Mouse (Mus musculus) stomach, postnatal 0 days (tissue): ENCODE data around the gene Mapk8. TPM values are rescaled to one million over a fixed set of nuclear protein-coding genes. Genes with fewer than 3 reads are reported as not detected.

Experiments
- ATAC-seq: fragments of 200-750 bp; cut with Nextera tagmentation; 2 replicates; pipeline ENCODE4 v1.8.0; 2017; ENCODE audit not compliant: low FRiP score, low TSS enrichment
- DNase-seq: peaks from one replicate; pipeline ENCODE4 v3.0.0-alpha.2; 2016; ENCODE audit warnings: low spot score
- H3K27ac ChIP-seq: fragments of 300-500 bp; sonication (generic); replicated peaks from 2 replicates; pipeline ENCODE4 v1.5.1; 2014; ENCODE audit warnings: mild to moderate bottlenecking, control low read depth
- H3K27me3 ChIP-seq: fragments of 300-500 bp; sonication (generic); 2 replicates; pipeline ENCODE4 v1.6.1; 2014; ENCODE audit warnings: low read length; ENCODE audit not compliant: control insufficient read depth, insufficient read depth
- H3K36me3 ChIP-seq: fragments of 300-500 bp; sonication (generic); 2 replicates; pipeline ENCODE4 v1.6.1; 2014; ENCODE audit warnings: low read length, mixed read lengths; ENCODE audit not compliant: control insufficient read depth, insufficient read depth
- H3K4me1 ChIP-seq: fragments of 300-500 bp; sonication (generic); replicated peaks from 2 replicates; pipeline ENCODE4 v1.6.1; 2014; ENCODE audit warnings: antibody characterized with exemption; ENCODE audit not compliant: control insufficient read depth, insufficient read depth
- H3K4me2 ChIP-seq: fragments of 300-500 bp; sonication (generic); replicated peaks from 2 replicates; pipeline ENCODE4 v1.6.1; 2014; ENCODE audit warnings: low read depth, mild to moderate bottlenecking, control low read depth, moderate library complexity
- H3K4me3 ChIP-seq: fragments of 300-500 bp; sonication (generic); 2 replicates; pipeline ENCODE4 v1.5.1; 2014; ENCODE audit warnings: low read depth, low read length, control low read depth
- H3K9ac ChIP-seq: fragments of 300-500 bp; sonication (generic); 2 replicates; pipeline ENCODE4 v1.6.1; 2014; ENCODE audit warnings: mild to moderate bottlenecking, low read length, control low read depth, mixed read lengths
- H3K9me3 ChIP-seq: fragments of 300-500 bp; sonication (generic); 2 replicates; pipeline ENCODE4 v1.6.1; 2016; ENCODE audit warnings: low read length; ENCODE audit not compliant: control insufficient read depth
- CTCF ChIP-seq: IDR thresholded peaks from 2 replicates; pipeline ENCODE4 v1.5.1; 2016; ENCODE audit warnings: antibody characterized with exemption, low read depth, mild to moderate bottlenecking, moderate library complexity
- EP300 ChIP-seq: optimal IDR thresholded peaks from 2 replicates; pipeline ENCODE3; 2016; ENCODE audit warnings: antibody characterized with exemption
- WGBS: fragments of 180-500 bp; shearing (Covaris S2); extraction: QIAGEN DNeasy Blood & Tissue Kit; methylation state at CpG from one replicate; pipeline ENCODE4 v1.1.7; 2014; 5-methylcytosine and 5-hydroxymethylcytosine counted together
- polyA plus RNA-seq: library from polyadenylated mRNA; unstranded; fragments of >200 nt; fragmentation: Nextera tagmentation; extraction: Ambion mirVana; gene quantifications from 2 replicates; pipeline ENCODE4 v1.2.1, GENCODE M21; 2015

Gene Mapk8
- polyA plus RNA-seq, 1 experiment from 2014 or later: 7.7 TPM

DNA sequence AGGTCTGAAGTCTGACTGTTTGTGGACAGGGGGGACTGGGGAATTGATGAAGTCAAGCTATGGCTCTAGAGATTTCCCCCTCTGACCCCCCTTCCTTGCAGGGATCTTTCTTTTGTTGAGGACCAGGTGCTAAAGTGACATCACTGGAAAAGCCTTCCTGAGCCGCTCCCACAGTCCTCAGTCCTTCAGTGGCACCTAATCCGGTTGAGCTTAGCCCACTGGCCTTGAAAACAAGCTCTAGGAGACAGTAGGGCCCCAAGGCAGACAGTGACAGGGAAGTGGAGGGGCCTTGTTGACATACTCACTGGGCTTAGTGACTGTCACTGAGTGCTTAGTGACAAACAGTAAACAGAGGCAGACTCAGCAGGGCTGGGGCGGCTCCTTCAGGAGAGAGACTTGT is 24.4 kb upstream of the Mapk8 start, which contains the start of gene Frmpd2:
Gene Frmpd2 (plus strand): TSS at position 366 of the 400 bp plus-strand sequence.
- Histone ChIP-seq H3K27me3 (no peaks in the 10 kb centered on the region), H3K9me3 (no peaks in the 10 kb centered on the region), H3K36me3 (no peaks in the 10 kb centered on the region), H3K4me1 (no peaks in the 10 kb centered on the region), H3K4me3 (no peak within 1 kb of the TSS), H3K27ac (no peak within 1 kb of the TSS), H3K9ac (no peak within 1 kb of the TSS), H3K4me2 (no peak within 1 kb of the TSS)
- no peak for TF ChIP-seq EP300
- TF ChIP-seq CTCF: no peak
- ATAC-seq (no peak), DNase-seq (no peak)
- 48% methylated on average over 3 of the region's 3 CpGs for WGBS

DNA sequence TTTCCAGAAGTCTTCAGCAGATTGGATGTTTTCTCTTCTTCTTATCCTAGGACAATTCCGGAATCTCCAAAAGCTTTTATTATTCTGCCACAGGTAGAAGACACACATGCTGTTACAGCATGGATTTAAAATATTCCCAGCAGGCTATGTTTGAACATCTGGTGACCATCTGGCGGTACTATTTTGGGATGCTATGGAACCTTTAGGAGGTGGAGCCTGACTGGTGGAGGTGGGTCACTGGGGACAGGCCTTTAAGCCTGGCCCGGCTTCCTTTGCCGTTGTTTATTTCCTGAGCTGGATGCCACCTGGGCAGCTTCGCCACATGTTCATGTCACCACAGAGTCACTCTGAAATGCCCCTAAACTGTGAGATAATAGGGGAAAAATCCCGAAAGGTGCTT is 20.8 kb upstream of the Mapk8 start:
- 64% methylated on average over 6 of the region's 6 CpGs for WGBS

DNA sequence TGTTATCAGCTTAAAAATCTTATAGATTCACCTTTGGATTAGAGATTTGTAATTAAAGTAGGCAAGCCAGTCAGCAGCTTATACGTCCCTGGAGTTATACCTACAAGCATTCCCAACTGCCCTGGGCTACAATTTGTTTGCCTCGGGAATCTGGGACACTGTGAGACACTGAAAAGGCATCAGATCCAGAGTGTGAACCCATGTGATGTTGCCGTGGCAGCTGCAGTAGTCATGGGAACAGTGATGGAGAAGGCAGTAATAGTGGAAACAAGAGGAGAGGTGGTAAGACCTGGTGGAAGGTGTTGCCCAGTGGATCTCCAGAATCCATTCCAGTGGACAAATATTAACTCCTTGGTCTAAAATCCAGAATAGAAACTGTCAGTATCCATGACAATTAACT is 16.7 kb upstream of the Mapk8 start:
- Histone ChIP-seq H3K36me3 (no peaks in the 10 kb centered on the region), H3K27me3 (no peaks in the 10 kb centered on the region), H3K9me3 (no peaks in the 10 kb centered on the region), H3K9ac (no peak overlapping the region), H3K4me2 (no peak overlapping the region), H3K27ac (no peak overlapping the region), H3K4me1 (no peaks in the 10 kb centered on the region), H3K4me3 (no peak overlapping the region)
- TF ChIP-seq EP300: no peak
- TF ChIP-seq CTCF: no peak
- WGBS: 71% methylated on average over 3 of the region's 3 CpGs
- no peak for DNase-seq
- no peak for ATAC-seq

More for the DNA sequence above, 20.8 kb upstream of the Mapk8 start:
- Histone ChIP-seq H3K9ac (no peak overlapping the region), H3K4me3 (no peak overlapping the region), H3K9me3 (no peaks in the 10 kb centered on the region), H3K4me1 (no peaks in the 10 kb centered on the region), H3K36me3 (no peaks in the 10 kb centered on the region), H3K27ac (no peak overlapping the region), H3K4me2 (no peak overlapping the region), H3K27me3 (no peaks in the 10 kb centered on the region)
- DNase-seq (no peak), ATAC-seq (no peak)
- TF ChIP-seq EP300: no peak
- TF ChIP-seq CTCF: no peak

DNA sequence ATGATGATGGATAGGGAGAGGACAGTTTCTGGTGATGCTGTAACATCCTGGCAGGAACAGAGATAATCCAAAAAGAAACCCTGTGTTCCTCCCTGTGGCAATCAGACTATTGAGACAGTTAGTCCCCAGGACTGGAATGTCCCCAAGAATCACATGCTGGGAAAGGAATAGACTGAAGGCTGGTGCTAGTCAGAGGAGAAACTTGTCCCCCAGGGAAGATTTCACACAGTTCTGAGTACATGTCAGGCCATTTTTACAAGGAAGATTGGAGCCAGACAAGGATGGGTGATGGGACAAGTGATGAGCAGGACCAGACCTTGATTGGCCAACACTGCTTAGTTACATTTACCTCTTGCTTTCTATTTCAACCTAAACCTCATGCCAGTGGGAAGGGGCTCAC is 3.4 kb upstream of the Mapk8 start:
- H3K27me3 ChIP-seq: no peaks in the 10 kb centered on the region
- no peak overlapping the region for H3K27ac ChIP-seq
- H3K9ac ChIP-seq: no peak overlapping the region
- no peaks in the 10 kb centered on the region for H3K36me3 ChIP-seq
- no peak for TF ChIP-seq CTCF
- no peak for TF ChIP-seq EP300
- no peak for DNase-seq
- H3K4me3 ChIP-seq: no peak overlapping the region
- no peaks in the 10 kb centered on the region for H3K4me1 ChIP-seq
- H3K4me2 ChIP-seq: no peak overlapping the region
- ATAC-seq: no peak
- H3K9me3 ChIP-seq: no peaks in the 10 kb centered on the region

DNA sequence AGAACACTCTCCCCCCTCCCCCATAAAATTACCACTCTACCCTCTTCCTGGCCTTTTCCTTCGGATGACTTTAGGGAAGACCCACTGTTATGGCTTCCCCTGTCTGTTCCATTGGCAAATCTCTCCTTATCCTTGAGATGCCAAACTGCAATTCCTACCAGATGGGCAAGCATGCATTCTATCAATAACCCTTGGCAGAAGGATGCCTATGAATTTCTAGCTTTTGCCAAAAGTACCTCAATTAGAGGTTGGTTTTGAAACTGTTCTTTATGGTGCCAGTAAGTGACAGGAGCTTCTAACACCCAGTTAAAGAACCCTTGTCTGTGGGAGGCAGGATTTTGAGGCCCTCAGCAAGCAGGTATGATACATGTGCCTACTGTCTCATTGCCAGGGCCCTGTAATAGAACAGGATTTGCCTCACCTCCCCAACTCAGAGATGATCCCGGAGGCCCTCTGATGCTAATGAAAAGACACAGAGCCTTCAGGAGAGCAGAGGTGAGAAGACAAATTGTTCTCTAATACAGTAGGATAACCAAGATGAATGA is 2.4 kb upstream of the Mapk8 start:
- DNase-seq (no peak), ATAC-seq (no peak)
- Histone ChIP-seq H3K9me3 (no peaks in the 10 kb centered on the region), H3K36me3 (no peaks in the 10 kb centered on the region), H3K27me3 (no peaks in the 10 kb centered on the region), H3K27ac (no peak overlapping the region), H3K4me2 (no peak overlapping the region), H3K4me1 (no peaks in the 10 kb centered on the region), H3K9ac (no peak overlapping the region), H3K4me3 (no peak overlapping the region)
- TF ChIP-seq CTCF: no peak
- no peak for TF ChIP-seq EP300
- WGBS: 81% methylated on average over 2 of the region's 2 CpGs

DNA sequence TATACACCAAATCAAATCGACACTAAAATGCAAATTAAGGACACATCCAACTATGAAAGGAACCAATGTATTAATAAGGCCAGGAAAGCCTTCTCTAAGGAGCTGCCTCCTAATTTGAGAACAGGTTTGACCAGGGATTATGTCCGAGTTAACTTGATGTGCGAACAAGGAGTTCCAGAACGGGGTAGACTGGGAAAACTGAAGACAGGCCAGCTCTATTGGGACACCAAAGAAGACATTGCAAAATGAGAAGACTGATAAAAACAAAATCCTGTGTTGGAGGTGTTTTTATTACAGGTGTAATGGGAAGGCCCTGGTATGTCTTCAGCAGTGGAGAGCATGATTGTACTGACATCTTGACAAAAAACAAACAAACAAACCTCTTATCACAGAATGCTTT is 1.3 kb upstream of the Mapk8 start:
- H3K27me3 ChIP-seq: no peaks in the 10 kb centered on the region
- no peak overlapping the region for H3K27ac ChIP-seq
- ATAC-seq (no peak), DNase-seq (no peak)
- no peaks in the 10 kb centered on the region for H3K4me1 ChIP-seq
- H3K4me3 ChIP-seq: no peak overlapping the region
- H3K9ac ChIP-seq: no peak overlapping the region
- 74% methylated on average over 4 of the region's 4 CpGs for whole genome bisulfite sequencing
- no peak overlapping the region for H3K4me2 ChIP-seq
- H3K9me3 ChIP-seq: no peaks in the 10 kb centered on the region
- no peaks in the 10 kb centered on the region for H3K36me3 ChIP-seq
- TF ChIP-seq EP300 (no peak), CTCF (no peak)
